Mouse (Mus musculus) monocyte, adult 2 months (primary cell): ENCODE results near the gene Col6a2.

Experiments used
- DNase-seq, 2 experiments: peaks; one replicate each; pipeline ENCODE4 v3.0.0; 2022; ENCODE audit warnings: low spot score in 2 of 2, low read depth in 1 of 2

Gene Col6a2

GRCm38 (mm10) chr10:76636601-76637000, 13.2 kb upstream of the Col6a2 start:
- no peak for DNase-seq

- no peak for DNase-seq
Observed at GRCm38 (mm10) chr10:76636026-76636425, 12.6 kb upstream of the Col6a2 start.

GRCm38 (mm10) chr10:76634584-76634983, 11.2 kb upstream of the Col6a2 start:
- no peak for DNase-seq

GRCm38 (mm10) chr10:76634094-76634571, 10.7 kb upstream of the Col6a2 start:
- DNase-seq, result no peak

GRCm38 (mm10) chr10:76632630-76633029, 9.2 kb upstream of the Col6a2 start:
- no peak for DNase-seq

- DNase-seq, result no peak
Observed at GRCm38 (mm10) chr10:76630657-76631056, 7.2 kb upstream of the Col6a2 start.

- DNase-seq, result no peak
Observed at GRCm38 (mm10) chr10:76627714-76628113, 4.3 kb upstream of the Col6a2 start.

GRCm38 (mm10) chr10:76624903-76625302, 1.5 kb upstream of the Col6a2 start:
- no peak for DNase-seq

GRCm38 (mm10) chr10:76623734-76624133, 304 bp upstream of the Col6a2 start:
- no peak for DNase-seq

GRCm38 (mm10) chr10:76622411-76622810, 1.0 kb downstream of the Col6a2 start:
- no peak for DNase-seq

DNA sequence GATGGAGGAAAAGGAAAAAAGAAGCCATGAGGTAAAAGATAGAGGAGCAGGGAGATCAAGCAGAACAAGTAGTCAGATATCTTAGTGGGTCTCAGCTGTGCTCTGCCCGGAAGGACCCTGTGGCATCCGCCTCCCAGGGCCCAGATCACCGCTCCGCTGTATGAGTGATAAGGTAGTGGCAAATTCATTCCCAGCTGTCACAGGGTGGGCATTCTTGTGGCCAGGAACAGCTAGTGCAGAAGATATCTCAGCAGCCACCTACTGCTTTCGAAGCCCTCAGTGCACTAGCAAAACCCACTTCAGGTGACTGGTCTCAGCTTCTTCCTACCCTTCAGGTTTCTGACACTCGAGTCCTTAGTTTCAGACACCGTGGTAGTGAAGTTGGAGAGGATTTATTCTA, 11.0 kb downstream of the Col6a2 start:
- DNase-seq, result no peak

DNA sequence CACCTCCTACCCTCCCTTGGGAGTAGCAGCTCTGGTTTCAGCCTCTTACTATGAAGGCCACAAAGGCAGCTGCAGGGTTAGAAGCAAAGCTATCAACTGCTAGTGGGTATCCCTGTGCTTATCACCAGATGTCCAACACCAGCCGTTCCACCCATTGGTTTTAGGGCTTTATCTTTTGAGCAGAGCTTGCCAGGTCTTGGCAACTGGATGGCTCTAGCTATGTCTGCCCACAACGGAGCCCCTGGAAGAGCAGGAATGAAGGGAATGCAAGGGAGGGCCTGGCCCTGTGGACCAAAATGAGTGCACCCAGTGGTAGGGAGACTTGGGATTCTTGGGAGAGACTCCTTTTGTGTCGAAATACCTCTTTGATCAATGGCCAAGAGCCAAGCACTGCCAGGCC, 20.7 kb downstream of the Col6a2 start:
- DNase-seq, result no peak

GRCm38 (mm10) chr10:76596338-76596737, 27.1 kb downstream of the Col6a2 start:
- DNase-seq, result no peak

DNA sequence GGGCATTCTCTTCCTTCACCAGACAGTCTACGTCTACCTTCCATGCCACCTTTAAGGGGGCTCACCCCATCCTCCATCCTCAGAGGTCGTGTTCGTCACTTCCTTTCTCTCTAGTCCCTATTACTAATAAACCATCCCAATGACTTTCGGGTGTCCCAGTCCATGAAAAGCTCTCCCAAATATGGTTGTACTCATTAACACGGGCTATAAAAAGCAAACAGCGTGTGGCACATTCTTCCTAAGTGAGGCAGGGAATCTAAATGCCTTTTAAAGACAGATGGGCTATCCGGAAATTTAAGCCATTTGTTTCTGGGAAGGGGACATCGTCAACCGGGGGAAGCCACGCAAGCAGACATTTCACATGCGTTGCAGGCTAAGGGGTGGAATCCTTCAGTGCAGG, 33.2 kb downstream of the Col6a2 start:
- DNase-seq, result no peak

DNA sequence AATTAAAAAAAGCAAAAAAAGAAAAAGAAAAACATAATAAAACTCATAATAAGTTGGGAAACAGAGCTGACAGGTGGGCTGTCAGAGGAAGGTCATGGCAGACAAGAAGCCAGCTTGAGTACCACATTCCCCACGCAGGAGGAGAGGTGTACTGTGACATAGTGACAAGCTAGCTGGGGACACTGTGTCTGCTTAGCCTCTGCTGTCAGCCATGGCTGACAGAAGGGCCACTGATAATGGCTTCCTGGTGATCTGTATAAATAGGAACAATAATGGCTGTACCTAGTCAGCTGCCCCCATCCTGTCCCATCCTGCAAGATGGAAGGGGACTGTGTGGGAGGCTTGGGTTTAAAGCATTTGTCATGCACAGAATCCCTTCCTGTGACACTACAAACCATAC, 37.2 kb downstream of the Col6a2 start:
- no peak for DNase-seq

DNA sequence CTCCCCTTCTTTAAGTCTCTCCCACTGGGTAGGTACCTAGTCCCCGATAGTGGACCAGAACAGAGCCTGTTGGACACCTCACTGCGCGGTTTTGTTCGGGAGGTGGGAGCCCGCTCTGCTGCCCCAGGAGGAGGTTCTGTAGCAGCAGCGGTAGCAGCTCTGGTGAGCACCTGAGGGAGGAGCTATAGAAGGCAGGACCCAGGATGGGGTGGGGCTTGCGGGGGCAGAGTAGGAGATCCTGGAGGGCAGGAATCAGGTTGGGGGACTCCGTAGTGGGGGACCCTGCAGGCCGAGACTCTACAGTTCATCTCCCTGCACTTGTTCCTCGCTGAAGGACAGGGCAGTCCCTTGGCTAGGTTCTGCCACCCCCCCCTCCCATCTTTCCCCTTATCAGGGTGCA, 39.3 kb downstream of the Col6a2 start:
- DNase-seq, result no peak

GRCm38 (mm10) chr10:76576920-76577319, 46.5 kb downstream of the Col6a2 start:
- no peak for DNase-seq

DNA sequence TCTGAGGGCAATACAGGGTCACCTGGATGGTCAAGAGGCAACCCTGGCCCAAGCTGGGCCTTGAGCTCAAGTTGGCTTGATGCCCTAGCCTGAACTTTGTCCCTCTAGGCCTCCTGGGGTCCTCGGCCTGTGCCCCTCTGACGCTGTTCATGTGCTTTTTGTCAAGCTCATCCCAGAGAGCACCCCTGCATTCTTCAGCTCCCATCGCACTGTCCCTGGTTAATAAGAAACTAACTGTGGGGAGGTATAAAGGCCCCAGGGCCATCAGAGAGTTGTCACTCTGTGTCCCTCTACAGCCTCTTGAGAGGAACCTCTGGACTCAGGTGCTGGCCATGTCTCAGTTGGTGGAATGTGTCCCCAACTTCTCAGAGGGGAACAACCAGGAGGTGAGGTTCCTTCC, 48.1 kb downstream of the Col6a2 start, which contains the start of gene Ftcd:
Gene Ftcd (plus strand): TSS at position 275 of the 400 bp plus-strand sequence.
- DNase-seq, result no peak

GRCm38 (mm10) chr10:76572151-76572550, 51.3 kb downstream of the Col6a2 start:
- DNase-seq, result no peak

DNA sequence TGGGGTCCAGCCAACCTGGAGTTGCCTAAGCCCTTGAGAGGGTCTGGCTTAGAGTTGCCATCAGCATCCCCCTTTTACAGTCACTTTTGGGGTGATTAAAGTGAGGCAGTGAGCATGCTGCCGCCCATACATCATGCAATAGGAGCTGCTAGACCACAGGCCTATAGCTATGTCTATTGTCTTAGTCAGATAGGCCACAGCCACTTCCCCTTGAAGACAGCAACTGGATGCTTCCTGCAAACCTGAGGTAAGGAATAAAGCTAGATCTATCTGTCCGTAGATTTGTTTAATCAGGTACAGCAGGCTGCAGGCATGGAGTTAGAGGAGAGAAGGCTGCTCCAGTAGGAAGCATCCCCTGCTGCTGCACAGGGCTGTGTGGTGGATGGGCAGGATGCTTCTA, 52.4 kb downstream of the Col6a2 start:
- no peak for DNase-seq

DNA sequence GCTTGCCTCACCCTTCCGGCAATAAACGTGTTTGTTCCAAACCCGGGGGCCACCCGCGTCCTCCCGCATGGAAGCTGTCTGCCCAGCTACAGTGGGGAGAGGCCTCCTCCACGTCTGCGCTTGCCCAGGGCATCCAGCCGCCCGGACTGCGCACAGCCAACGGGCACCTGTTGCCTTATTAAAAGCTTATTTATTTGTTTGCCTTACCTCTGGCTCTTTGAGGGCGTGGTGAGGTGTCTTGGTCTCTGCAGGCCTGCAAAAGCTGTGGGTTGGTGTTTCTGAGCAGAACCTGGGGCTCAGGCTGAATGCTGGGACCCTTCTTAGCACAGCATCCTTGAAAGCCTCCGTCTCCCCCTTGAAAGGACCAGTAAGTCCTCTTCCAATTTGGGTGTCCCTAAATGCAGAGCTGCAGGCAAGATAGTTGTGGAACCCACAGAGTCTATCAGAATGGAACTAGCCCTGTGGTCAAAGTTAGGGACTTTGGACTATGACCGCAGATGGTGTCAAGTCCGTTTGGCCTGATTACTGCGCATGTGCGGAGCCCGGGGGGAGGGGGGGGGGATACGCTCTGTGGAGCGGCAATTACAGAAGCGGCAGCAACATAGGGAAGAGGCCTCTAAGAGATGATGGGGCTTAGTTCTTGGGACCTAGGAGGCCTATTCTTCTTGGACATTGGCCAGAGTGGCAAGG, 53.3 kb downstream of the Col6a2 start:
- DNase-seq, result no peak

- no peak for DNase-seq
Observed at GRCm38 (mm10) chr10:76561972-76562371, 61.5 kb downstream of the Col6a2 start, which contains the start of gene Spatc1l. TSS of gene Spatc1l (plus strand) at chr10:76562272.

DNA sequence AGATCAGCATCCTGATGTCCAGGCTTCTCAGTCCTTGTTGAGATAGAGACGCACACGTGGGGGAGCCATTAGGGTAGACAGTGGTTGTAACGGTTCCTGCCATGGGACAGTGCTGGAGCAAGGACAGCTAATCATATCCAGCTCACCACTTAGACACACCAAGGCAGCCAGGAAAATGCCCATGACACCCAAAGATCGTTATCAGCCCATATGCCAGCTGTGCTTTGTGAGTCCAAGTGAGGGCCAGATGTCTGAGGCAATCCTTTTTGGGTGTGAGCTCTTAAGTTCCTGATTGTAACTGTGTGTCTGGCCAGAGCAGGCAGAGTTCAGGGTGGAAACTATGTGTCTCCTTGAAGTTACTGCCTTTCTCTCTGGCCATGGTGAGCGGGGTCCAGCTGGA, 69.4 kb downstream of the Col6a2 start:
- DNase-seq, result no peak
